Mouse (Mus musculus) olfactory bulb, adult 2 months (tissue): ENCODE data around the gene Tram2. TPM values are rescaled to one million over a fixed set of nuclear protein-coding genes. Genes with fewer than 3 reads are reported as not detected.

ENCODE experiments used
- H3K27ac ChIP-seq: fragments of 200-500 bp; 2 replicates; pipeline ENCODE4 v1.5.1; 2012; ENCODE audit warnings: low read depth, low read length; ENCODE audit not compliant: insufficient read depth
- H3K4me1 ChIP-seq: fragments of 200-500 bp; 2 replicates; pipeline ENCODE4 v1.6.1; 2012; ENCODE audit warnings: low read length; ENCODE audit not compliant: control insufficient read depth, insufficient read depth
- H3K4me3 ChIP-seq: fragments of 200-500 bp; 2 replicates; pipeline ENCODE4 v1.5.1; 2012; ENCODE audit warnings: mild to moderate bottlenecking, low read depth, low read length, moderate library complexity; ENCODE audit not compliant: insufficient read depth
- CTCF ChIP-seq: fragments of 200-500 bp; IDR thresholded peaks from 2 replicates; pipeline ENCODE4 v1.5.1; 2012; ENCODE audit warnings: low read depth, mild to moderate bottlenecking, low read length, moderate library complexity; ENCODE audit not compliant: insufficient read depth
- POLR2A ChIP-seq: fragments of 200-500 bp; IDR thresholded peaks from 2 replicates; pipeline ENCODE4 v1.6.1; 2012; ENCODE audit warnings: mild to moderate bottlenecking, low read depth, low read length, moderate library complexity; ENCODE audit not compliant: insufficient read depth
- WGBS: fragments of 180-500 bp; shearing (Covaris S2); methylation state at CpG from one replicate; pipeline ENCODE4 v1.1.7; 2018; 5-methylcytosine and 5-hydroxymethylcytosine counted together
- polyA plus RNA-seq: library from polyadenylated mRNA; stranded (reverse); fragments of >200 nt; gene quantifications from 2 replicates; pipeline ENCODE4 v1.2.4, GENCODE M21; 2012; ENCODE audit warnings: low replicate concordance; ENCODE audit not compliant: missing spikeins, insufficient read depth, insufficient read length

The Tram2 gene
- polyA plus RNA-seq, 1 experiment: not detected

- Histone ChIP-seq H3K27ac (no peak overlapping the region), H3K4me1 (no peaks in the 10 kb centered on the region; the same call in 1 of the 2 replicates), H3K4me3 (no peak overlapping the region)
- WGBS: 87% methylated on average over 13 of the region's 13 CpGs
- TF ChIP-seq CTCF: no peak
These were observed 8.4 kb downstream of the Tram2 start for GRCm38 (mm10) chr1:21070658-21071057.

- no peak overlapping the region for H3K4me3 ChIP-seq
- TF ChIP-seq POLR2A: no peak
- TF ChIP-seq CTCF: no peak
- no peaks in the 10 kb centered on the region; the same call in 1 of the 2 replicates for H3K4me1 ChIP-seq
- H3K27ac ChIP-seq: no peak overlapping the region
- 80% methylated on average over 12 of the region's 12 CpGs for WGBS
These were observed 9.1 kb downstream of the Tram2 start for GRCm38 (mm10) chr1:21069830-21070522.

GRCm38 (mm10) chr1:21068491-21068890 is 10.5 kb downstream of the Tram2 start:
- no peaks in the 10 kb centered on the region; the same call in 1 of the 2 replicates for H3K4me1 ChIP-seq
- WGBS: 58% methylated on average over 1 of the region's 1 CpGs
- H3K27ac ChIP-seq: no peak overlapping the region
- H3K4me3 ChIP-seq: no peak overlapping the region
- TF ChIP-seq POLR2A: no peak
- TF ChIP-seq CTCF: no peak

GRCm38 (mm10) chr1:21067536-21068221 is 11.3 kb downstream of the Tram2 start:
- H3K27ac ChIP-seq: no peak overlapping the region
- 83% methylated on average over 11 of the region's 11 CpGs for WGBS
- no peaks in the 10 kb centered on the region; the same call in 1 of the 2 replicates for H3K4me1 ChIP-seq
- H3K4me3 ChIP-seq: no peak overlapping the region
- TF ChIP-seq POLR2A (no peak), CTCF (no peak)

GRCm38 (mm10) chr1:21064153-21064552 is 14.9 kb downstream of the Tram2 start:
- no peaks in the 10 kb centered on the region for H3K4me1 ChIP-seq
- no peak for TF ChIP-seq POLR2A
- no peak for TF ChIP-seq CTCF
- H3K27ac ChIP-seq: no peak overlapping the region
- no peak overlapping the region for H3K4me3 ChIP-seq
- WGBS: 87% methylated on average over 5 of the region's 5 CpGs

GRCm38 (mm10) chr1:21059385-21060109 is 19.5 kb downstream of the Tram2 start:
- no peaks in the 10 kb centered on the region for H3K4me1 ChIP-seq
- H3K4me3 ChIP-seq: no peak overlapping the region
- 89% methylated on average over 5 of the region's 5 CpGs for WGBS
- H3K27ac ChIP-seq: no peak overlapping the region
- no peak for TF ChIP-seq CTCF
- no peak for TF ChIP-seq POLR2A

- Histone ChIP-seq H3K4me3 (no peak overlapping the region), H3K4me1 (peaks cover 13% of the 10 kb centered on the region), H3K27ac (no peak overlapping the region)
- no peak for TF ChIP-seq CTCF
- TF ChIP-seq POLR2A: no peak
- 45% methylated on average over 9 of the region's 9 CpGs for WGBS
These were observed 26.0 kb downstream of the Tram2 start for GRCm38 (mm10) chr1:21053009-21053408.

- whole genome bisulfite sequencing: 30% methylated on average over 5 of the region's 5 CpGs
- Histone ChIP-seq H3K4me1 (peaks cover 13% of the 10 kb centered on the region), H3K27ac (0 out of 2 replicates have a peak overlapping the region, but pooled peaks have one; percentile 17), H3K4me3 (no peak overlapping the region)
- TF ChIP-seq POLR2A (no peak), CTCF (no peak)
These were observed 26.4 kb downstream of the Tram2 start for GRCm38 (mm10) chr1:21052608-21053007.

- H3K4me1 ChIP-seq: peaks cover 13% of the 10 kb centered on the region
- H3K4me3 ChIP-seq: no peak overlapping the region
- WGBS: 32% methylated on average over 5 of the region's 5 CpGs
- no peak for TF ChIP-seq CTCF
- TF ChIP-seq POLR2A: no peak
- 0 out of 2 replicates have a peak overlapping the region, but pooled peaks have one; percentile 17 for H3K27ac ChIP-seq
These were observed 26.9 kb downstream of the Tram2 start for GRCm38 (mm10) chr1:21052132-21052545.

GRCm38 (mm10) chr1:21049005-21049404 is 30.0 kb downstream of the Tram2 start:
- H3K4me1 ChIP-seq: peaks cover 13% of the 10 kb centered on the region
- no peak overlapping the region for H3K4me3 ChIP-seq
- H3K27ac ChIP-seq: no peak overlapping the region
- WGBS: 96% methylated on average over 5 of the region's 5 CpGs
- TF ChIP-seq POLR2A (no peak), CTCF (no peak)
